Mouse (Mus musculus) kidney, embryonic 15.5 days (tissue): ENCODE measurements around the gene Ddx55. TPM values are rescaled to one million over a fixed set of nuclear protein-coding genes. Genes with fewer than 3 reads are reported as not detected.

Experiments
- ATAC-seq: fragments of 200-750 bp; cut with Nextera tagmentation; replicated peaks from 2 replicates; pipeline ENCODE4 v1.8.0; 2017; ENCODE audit warnings: moderate TSS enrichment; ENCODE audit not compliant: low FRiP score
- H3K27ac ChIP-seq: fragments of 300-500 bp; sonication (generic); 2 replicates; pipeline ENCODE4 v1.5.1; 2015; ENCODE audit warnings: mild to moderate bottlenecking, inconsistent platforms
- H3K27me3 ChIP-seq: fragments of 300-500 bp; sonication (generic); 2 replicates; pipeline ENCODE4 v1.6.1; 2015; ENCODE audit warnings: inconsistent platforms
- H3K36me3 ChIP-seq: fragments of 300-500 bp; sonication (generic); 2 replicates; pipeline ENCODE4 v1.6.1; 2015; ENCODE audit warnings: inconsistent platforms
- H3K4me1 ChIP-seq: fragments of 300-500 bp; sonication (generic); 2 replicates; pipeline ENCODE4 v1.6.1; 2015; ENCODE audit warnings: inconsistent platforms
- H3K4me2 ChIP-seq: fragments of 300-500 bp; sonication (generic); 2 replicates; pipeline ENCODE4 v1.6.1; 2015; ENCODE audit warnings: moderate library complexity, mild to moderate bottlenecking, inconsistent platforms
- H3K4me3 ChIP-seq: fragments of 300-500 bp; sonication (generic); replicated peaks from 2 replicates; pipeline ENCODE4 v1.5.1; 2015; ENCODE audit warnings: mild to moderate bottlenecking, inconsistent platforms
- H3K9ac ChIP-seq: fragments of 300-500 bp; sonication (generic); 2 replicates; pipeline ENCODE4 v1.6.1; 2015; ENCODE audit warnings: mild to moderate bottlenecking, inconsistent platforms
- H3K9me3 ChIP-seq: fragments of 300-500 bp; sonication (generic); replicated peaks from 2 replicates; pipeline ENCODE4 v1.6.1; 2016; ENCODE audit warnings: inconsistent platforms
- whole genome bisulfite sequencing: fragments of 180-500 bp; shearing (Covaris S2); methylation state at CpG from one replicate; pipeline ENCODE4 v1.1.7; 2015; ENCODE audit warnings: mixed read lengths; 5-methylcytosine and 5-hydroxymethylcytosine counted together
- polyA plus RNA-seq: library from polyadenylated mRNA; unstranded; fragments of >200 nt; fragmentation: Nextera tagmentation; extraction: Ambion mirVana; gene quantifications from 2 replicates; pipeline ENCODE4 v1.2.1, GENCODE M21; 2015

Ddx55 gene
- polyA plus RNA-seq, 1 experiment from 2014 or later, result 15.8 TPM

- Histone ChIP-seq H3K9me3 (no peaks in the 10 kb centered on the region), H3K4me1 (peaks cover 55% of the 10 kb centered on the region), H3K9ac (peak overlapping the region; percentile 25), H3K27ac (peak overlapping the region; percentile 92), H3K27me3 (no peaks in the 10 kb centered on the region), H3K4me2 (peak overlapping the region; percentile 91), H3K36me3 (peaks cover 8% of the 10 kb centered on the region), H3K4me3 (peak overlapping the region; percentile 90)
- ATAC-seq, result no peak
- WGBS, result 74% methylated on average over 4 of the region's 4 CpGs
These were observed 24.3 kb upstream of the Ddx55 start for GRCm38 (mm10) chr5:124528351-124528750.

- 15% methylated on average over 9 of the region's 9 CpGs for WGBS
- Histone ChIP-seq H3K9ac (peak overlapping the region; percentile 25), H3K27ac (peak overlapping the region; percentile 92), H3K9me3 (no peaks in the 10 kb centered on the region), H3K27me3 (no peaks in the 10 kb centered on the region), H3K4me1 (peaks cover 57% of the 10 kb centered on the region), H3K4me2 (peak overlapping the region; percentile 91), H3K4me3 (peak overlapping the region; percentile 90), H3K36me3 (peaks cover 6% of the 10 kb centered on the region)
- no peak for ATAC-seq
These were observed 23.9 kb upstream of the Ddx55 start for GRCm38 (mm10) chr5:124528791-124529190.

- Histone ChIP-seq H3K9ac (peak overlapping the region; percentile 25), H3K4me2 (peak overlapping the region; percentile 91), H3K4me3 (peak overlapping the region; percentile 90), H3K4me1 (peaks cover 57% of the 10 kb centered on the region), H3K27me3 (no peaks in the 10 kb centered on the region), H3K9me3 (no peaks in the 10 kb centered on the region), H3K27ac (peak overlapping the region; percentile 92), H3K36me3 (peaks cover 5% of the 10 kb centered on the region; the same call in 1 of the 2 replicates)
- WGBS, result 5% methylated on average over 8 of the region's 8 CpGs
- no peak; the same call in 1 of the 2 replicates for ATAC-seq
These were observed 23.4 kb upstream of the Ddx55 start for GRCm38 (mm10) chr5:124529191-124529651.

GRCm38 (mm10) chr5:124529697-124530096 is 23.0 kb upstream of the Ddx55 start:
- Histone ChIP-seq H3K4me2 (peak overlapping the region; percentile 91), H3K9ac (peak overlapping the region; percentile 81; the same call in 1 of the 2 replicates), H3K9me3 (no peaks in the 10 kb centered on the region), H3K27me3 (no peaks in the 10 kb centered on the region), H3K4me3 (peak overlapping the region; percentile 90), H3K36me3 (peaks cover 5% of the 10 kb centered on the region; the same call in 1 of the 2 replicates), H3K4me1 (peaks cover 57% of the 10 kb centered on the region), H3K27ac (peak overlapping the region; percentile 92)
- no peak for ATAC-seq
- 39% methylated on average over 8 of the region's 8 CpGs for WGBS

- ATAC-seq, result peak; percentile 90
These were observed 21.7 kb upstream of the Ddx55 start, which contains the start of gene Rilpl1 for GRCm38 (mm10) chr5:124530655-124531582. Gene Rilpl1 (minus strand): TSS chr5:124531391.

GRCm38 (mm10) chr5:124531583-124531930 is 21.1 kb upstream of the Ddx55 start:
- H3K27ac ChIP-seq, result peak overlapping the region; percentile 92
- peak; percentile 50; the same call in 1 of the 2 replicates for ATAC-seq
- peak overlapping the region; percentile 91 for H3K4me2 ChIP-seq
- peaks cover 5% of the 10 kb centered on the region; the same call in 1 of the 2 replicates for H3K36me3 ChIP-seq
- no peaks in the 10 kb centered on the region for H3K9me3 ChIP-seq
- 10% methylated on average over 14 of the region's 14 CpGs for WGBS
- H3K4me1 ChIP-seq, result peaks cover 58% of the 10 kb centered on the region
- H3K4me3 ChIP-seq, result peak overlapping the region; percentile 90
- no peaks in the 10 kb centered on the region for H3K27me3 ChIP-seq
- peak overlapping the region; percentile 81 for H3K9ac ChIP-seq

More at GRCm38 (mm10) chr5:124530655-124531582, 21.7 kb upstream of the Ddx55 start, which contains the start of gene Rilpl1:
- H3K4me2 ChIP-seq, result peak within 1 kb of the TSS; percentile 91
- peak within 1 kb of the TSS; percentile 90 for H3K4me3 ChIP-seq
- peaks cover 57% of the 10 kb centered on the region for H3K4me1 ChIP-seq
- peak within 1 kb of the TSS; percentile 92 for H3K27ac ChIP-seq
- peak within 1 kb of the TSS; percentile 81 for H3K9ac ChIP-seq
- H3K27me3 ChIP-seq, result no peaks in the 10 kb centered on the region
- no peaks in the 10 kb centered on the region for H3K9me3 ChIP-seq
- 2% methylated on average over 88 of the region's 96 CpGs for WGBS
- peaks cover 5% of the 10 kb centered on the region; the same call in 1 of the 2 replicates for H3K36me3 ChIP-seq

GRCm38 (mm10) chr5:124532451-124532850 is 20.2 kb upstream of the Ddx55 start:
- Histone ChIP-seq H3K27me3 (no peaks in the 10 kb centered on the region), H3K4me2 (0 out of 2 replicates have a peak overlapping the region, but pooled peaks have one; percentile 91), H3K27ac (peak overlapping the region; percentile 92), H3K4me3 (0 out of 2 replicates have a peak overlapping the region, but pooled peaks have one; percentile 2), H3K4me1 (peaks cover 60% of the 10 kb centered on the region), H3K9me3 (no peaks in the 10 kb centered on the region), H3K9ac (no peak overlapping the region), H3K36me3 (peaks cover under 1% of the 10 kb centered on the region; the same call in 1 of the 2 replicates)
- no peak for ATAC-seq
- WGBS, result 31% methylated on average over 7 of the region's 7 CpGs

GRCm38 (mm10) chr5:124535016-124535415 is 17.6 kb upstream of the Ddx55 start:
- 74% methylated on average over 5 of the region's 5 CpGs for WGBS

GRCm38 (mm10) chr5:124536776-124537175 is 15.9 kb upstream of the Ddx55 start:
- Histone ChIP-seq H3K4me3 (peak overlapping the region; percentile 27), H3K27ac (peak overlapping the region; percentile 78), H3K9ac (peak overlapping the region; percentile 41; the same call in 1 of the 2 replicates), H3K9me3 (no peaks in the 10 kb centered on the region), H3K4me2 (peak overlapping the region; percentile 58), H3K4me1 (peaks cover 26% of the 10 kb centered on the region), H3K36me3 (no peaks in the 10 kb centered on the region), H3K27me3 (no peaks in the 10 kb centered on the region)
- no peak for ATAC-seq
- 3% methylated on average over 17 of the region's 17 CpGs for WGBS

More at GRCm38 (mm10) chr5:124535016-124535415, 17.6 kb upstream of the Ddx55 start:
- Histone ChIP-seq H3K9me3 (no peaks in the 10 kb centered on the region), H3K27me3 (no peaks in the 10 kb centered on the region), H3K4me2 (no peak overlapping the region), H3K4me1 (peaks cover 36% of the 10 kb centered on the region), H3K27ac (no peak overlapping the region), H3K9ac (no peak overlapping the region), H3K4me3 (no peak overlapping the region), H3K36me3 (no peaks in the 10 kb centered on the region)
- ATAC-seq, result no peak

GRCm38 (mm10) chr5:124538813-124539792 is 13.6 kb upstream of the Ddx55 start:
- WGBS, result 83% methylated on average over 16 of the region's 16 CpGs
- Histone ChIP-seq H3K4me2 (no peak overlapping the region), H3K9ac (no peak overlapping the region), H3K4me1 (peaks cover 21% of the 10 kb centered on the region), H3K9me3 (no peaks in the 10 kb centered on the region), H3K36me3 (peaks cover 13% of the 10 kb centered on the region), H3K27me3 (no peaks in the 10 kb centered on the region), H3K4me3 (no peak overlapping the region), H3K27ac (no peak overlapping the region)
- ATAC-seq, result no peak

GRCm38 (mm10) chr5:124539905-124540304 is 12.8 kb upstream of the Ddx55 start:
- H3K4me1 ChIP-seq, result peaks cover 21% of the 10 kb centered on the region
- peak overlapping the region; percentile 60 for H3K4me2 ChIP-seq
- 0 out of 2 replicates have a peak overlapping the region, but pooled peaks have one; percentile 36 for H3K9ac ChIP-seq
- no peaks in the 10 kb centered on the region for H3K27me3 ChIP-seq
- peak overlapping the region; percentile 98 for H3K4me3 ChIP-seq
- WGBS, result 73% methylated on average over 4 of the region's 4 CpGs
- peak overlapping the region; percentile 89; the same call in 1 of the 2 replicates for H3K27ac ChIP-seq
- no peak for ATAC-seq
- peaks cover 21% of the 10 kb centered on the region for H3K36me3 ChIP-seq
- H3K9me3 ChIP-seq, result no peaks in the 10 kb centered on the region
